Mouse (Mus musculus) layer of hippocampus, postnatal 25 days (tissue): ENCODE measurements around the gene Tigd2. TPM values are rescaled to one million over a fixed set of nuclear protein-coding genes. Genes with fewer than 3 reads are reported as not detected.
A peak's percentile ranks its signal among the peaks of the same experiment; 100 is the strongest.
"Not testable (repeated sequence)": the region's sequence is repeated elsewhere in the genome, so short reads cannot be mapped to it uniquely, and the experiment has no call there.

Experiments used
- DNase-seq, 2 experiments: peaks; one replicate each; pipeline ENCODE4 v3.0.0; 2022; ENCODE audit warnings: mixed read lengths in 2 of 2, low spot score in 1 of 2; ENCODE audit errors: extremely low spot score in 1 of 2
- total RNA-seq, 2 experiments: library from RNA; stranded (reverse); gene quantifications; 2 replicates each; pipeline ENCODE4 v1.2.3; 2021

The Tigd2 gene
- total RNA-seq, result 10 to 100 TPM; 16.1 to 16.3 TPM

- DNase-seq, result peak; percentile 93 to 94
Measured at GRCm38 (mm10) chr6:59208685-59209298, at the start of gene Tigd2. Gene Tigd2 (plus strand): TSS chr6:59208870.

GRCm38 (mm10) chr6:59161801-59162478 lies 46.7 kb upstream of the Tigd2 start:
- no peak for DNase-seq

GRCm38 (mm10) chr6:59162887-59163286 lies 45.8 kb upstream of the Tigd2 start:
- DNase-seq, result no peak

GRCm38 (mm10) chr6:59163407-59163806 lies 45.3 kb upstream of the Tigd2 start:
- DNase-seq, result no peak

GRCm38 (mm10) chr6:59168939-59169338 lies 39.7 kb upstream of the Tigd2 start:
- DNase-seq, result no peak

GRCm38 (mm10) chr6:59171230-59171629 lies 37.4 kb upstream of the Tigd2 start:
- DNase-seq, result no peak

- no peak for DNase-seq
Measured at GRCm38 (mm10) chr6:59173940-59174339, 34.7 kb upstream of the Tigd2 start.

GRCm38 (mm10) chr6:59178051-59178450 lies 30.6 kb upstream of the Tigd2 start:
- DNase-seq, result no peak

- DNase-seq, result peak in 1 of 2 experiments; percentile 62
Measured at GRCm38 (mm10) chr6:59180376-59180996, 28.2 kb upstream of the Tigd2 start.

- no peak for DNase-seq
Measured at GRCm38 (mm10) chr6:59185010-59185699, 23.5 kb upstream of the Tigd2 start.

GRCm38 (mm10) chr6:59190006-59190405 lies 18.7 kb upstream of the Tigd2 start:
- DNase-seq, result no peak

GRCm38 (mm10) chr6:59194518-59194917 lies 14.2 kb upstream of the Tigd2 start:
- DNase-seq, result not testable (repeated sequence)

GRCm38 (mm10) chr6:59195849-59196635 lies 12.6 kb upstream of the Tigd2 start:
- DNase-seq, result no peak

GRCm38 (mm10) chr6:59196746-59197145 lies 11.9 kb upstream of the Tigd2 start:
- no peak for DNase-seq

GRCm38 (mm10) chr6:59198356-59198755 lies 10.3 kb upstream of the Tigd2 start:
- no peak for DNase-seq

- DNase-seq, result no peak
Measured at GRCm38 (mm10) chr6:59199021-59199420, 9.6 kb upstream of the Tigd2 start.

- no peak for DNase-seq
Measured at GRCm38 (mm10) chr6:59207561-59207960, 1.1 kb upstream of the Tigd2 start.

GRCm38 (mm10) chr6:59209299-59209707 lies 633 bp downstream of the Tigd2 start:
- DNase-seq, result no peak

GRCm38 (mm10) chr6:59233191-59233590 lies 24.5 kb downstream of the Tigd2 start:
- no peak for DNase-seq

GRCm38 (mm10) chr6:59233651-59234050 lies 25.0 kb downstream of the Tigd2 start:
- DNase-seq, result no peak
